Mouse (Mus musculus): ENCODE results near the gene Shoc2. TPM values are rescaled to one million over a fixed set of nuclear protein-coding genes. Genes with fewer than 3 reads are reported as not detected.

Gene Shoc2
- total RNA-seq, 2 experiments from 2014 or later = 41.0 to 41.3 TPM

- no peak for DNase-seq
Observed at GRCm38 (mm10) chr19:54039441-54039840, 95.3 kb downstream of the Shoc2 start.

- DNase-seq = no peak
Observed at GRCm38 (mm10) chr19:54040356-54041028, 96.4 kb downstream of the Shoc2 start.

- no peak for DNase-seq
Observed at GRCm38 (mm10) chr19:54041029-54041367, 96.9 kb downstream of the Shoc2 start.

GRCm38 (mm10) chr19:54043851-54044250, 99.7 kb downstream of the Shoc2 start, which contains the start of gene Adra2a:
Gene Adra2a, plus strand, starts transcription at chr19:54044151.
- no peak for DNase-seq

GRCm38 (mm10) chr19:54044507-54045371, 100.6 kb downstream of the Shoc2 start:
- DNase-seq = peak; percentile 66

- DNase-seq = peak; percentile 13
Observed at GRCm38 (mm10) chr19:54045412-54045811, 101.3 kb downstream of the Shoc2 start.

GRCm38 (mm10) chr19:54045931-54046683, 102.0 kb downstream of the Shoc2 start:
- DNase-seq = peak; percentile 26

GRCm38 (mm10) chr19:54046684-54047070, 102.6 kb downstream of the Shoc2 start:
- DNase-seq = peak; percentile 11

GRCm38 (mm10) chr19:54047386-54048050, 103.4 kb downstream of the Shoc2 start:
- no peak for DNase-seq

- DNase-seq = peak; percentile 10
Observed at GRCm38 (mm10) chr19:54048161-54048885, 104.2 kb downstream of the Shoc2 start.

GRCm38 (mm10) chr19:54051651-54052050, 107.5 kb downstream of the Shoc2 start:
- no peak for DNase-seq

GRCm38 (mm10) chr19:54055845-54056244, 111.7 kb downstream of the Shoc2 start:
- no peak for DNase-seq

- no peak for DNase-seq
Observed at GRCm38 (mm10) chr19:54068447-54068846, 124.3 kb downstream of the Shoc2 start.

- DNase-seq = no peak
Observed at GRCm38 (mm10) chr19:54070521-54070920, 126.4 kb downstream of the Shoc2 start.

- no peak for DNase-seq
Observed at GRCm38 (mm10) chr19:54072233-54072800, 128.2 kb downstream of the Shoc2 start.

- DNase-seq = no peak
Observed at GRCm38 (mm10) chr19:54076362-54077349, 132.6 kb downstream of the Shoc2 start.

GRCm38 (mm10) chr19:54081303-54081702, 137.2 kb downstream of the Shoc2 start:
- DNase-seq = no peak

GRCm38 (mm10) chr19:54081716-54082165, 137.6 kb downstream of the Shoc2 start:
- DNase-seq = no peak

Data from adrenal gland, postnatal 10 days (tissue).